Mouse (Mus musculus): ENCODE data around the gene Nars2. TPM values are rescaled to one million over a fixed set of nuclear protein-coding genes. Genes with fewer than 3 reads are reported as not detected.

Gene Nars2
- 25.7 TPM for polyA plus RNA-seq (2014; fragmentation: Illumina TruSeq; extraction: RNeasy Lipid Tissue Mini Kit (QIAGEN cat#74804))

DNA sequence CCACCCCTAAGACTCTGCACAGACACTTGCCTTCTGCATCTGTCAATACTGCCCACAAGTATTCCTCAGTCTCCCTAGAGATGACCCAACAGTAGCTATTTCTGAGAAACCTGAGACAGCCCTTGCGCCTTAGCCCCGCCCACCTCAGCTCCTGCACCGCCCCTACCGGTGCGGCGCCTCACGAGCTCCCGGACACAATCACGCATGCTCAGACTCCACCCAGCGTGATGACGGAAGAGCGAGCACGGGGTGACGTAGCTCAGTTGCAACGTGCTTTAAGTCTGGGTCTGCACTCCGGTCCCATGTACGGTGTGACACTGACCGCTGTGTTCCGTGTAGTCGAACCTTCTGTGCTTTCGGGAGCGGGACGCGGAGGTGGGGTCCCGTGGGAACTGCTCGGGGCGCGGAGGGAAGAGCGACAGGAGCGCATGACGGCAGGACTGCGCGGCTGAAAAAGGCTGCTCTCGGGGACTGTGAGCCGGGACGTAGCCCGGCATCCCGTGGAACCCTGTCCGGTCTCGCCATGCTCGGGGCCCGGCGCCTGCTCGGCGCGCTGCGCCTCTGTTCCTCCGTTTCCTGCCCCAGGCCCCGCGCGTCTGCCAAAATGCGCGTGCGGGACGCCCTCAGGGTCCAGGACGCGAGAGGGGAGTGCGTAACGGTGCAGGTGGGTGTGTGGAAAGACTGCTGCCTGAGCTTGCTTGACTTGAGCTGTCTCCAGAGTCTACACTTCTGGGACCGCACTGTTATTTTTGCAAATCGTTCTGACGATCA is at the start of gene Nars2:
Nars2 (plus strand) TSS at position 225 of the 771 bp plus-strand sequence.

DNA sequence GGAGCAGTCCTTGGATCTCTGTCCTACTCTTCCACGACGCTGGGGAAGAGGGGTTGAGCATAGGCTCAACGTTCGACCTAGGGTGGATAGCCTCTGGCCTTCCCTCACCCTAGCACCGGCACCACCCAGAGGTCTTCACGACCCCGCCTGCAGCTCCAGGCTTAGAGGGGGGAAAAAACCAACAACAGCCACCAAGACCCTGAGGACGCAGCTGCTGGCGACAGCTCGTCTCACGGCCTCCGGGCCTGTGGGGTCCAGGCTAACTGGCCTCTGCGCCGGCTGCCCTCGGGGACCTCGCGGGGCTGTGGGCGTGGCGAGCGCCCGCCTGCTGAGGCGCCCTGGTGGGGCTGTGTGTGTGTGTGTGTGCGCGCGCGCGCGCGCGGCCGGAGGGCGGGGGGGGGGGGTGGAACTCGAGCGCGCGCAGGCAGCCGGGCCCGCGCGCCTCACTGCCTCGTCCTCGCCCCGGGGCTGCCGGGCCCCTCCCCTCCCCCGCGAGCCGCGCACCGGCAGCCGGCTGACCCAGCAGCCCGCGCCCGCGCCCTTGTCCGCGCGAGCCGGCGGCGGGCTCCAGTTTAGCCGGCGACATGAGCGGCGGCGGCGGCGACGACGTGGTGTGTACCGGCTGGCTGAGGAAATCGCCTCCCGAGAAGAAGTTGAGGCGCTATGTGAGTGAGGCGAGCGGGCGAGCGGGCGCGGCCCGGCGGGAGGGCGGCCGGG is 130.1 kb downstream of the Nars2 start, which contains the start of gene Gab2:
Gab2 (plus strand) TSS at position 345 of the 717 bp plus-strand sequence.

Other genes starting within 250 kb of the Nars2 start
- 63.2 TPM for gene Gab2, start 130.1 kb downstream of the Nars2 start, polyA plus RNA-seq (2014; fragmentation: Illumina TruSeq; extraction: RNeasy Lipid Tissue Mini Kit (QIAGEN cat#74804))

Measured in ovary, adult 10 weeks (tissue).